Mouse (Mus musculus) heart, postnatal 36 days (tissue): ENCODE data around the gene Atp2b2. TPM values are rescaled to one million over a fixed set of nuclear protein-coding genes. Genes with fewer than 3 reads are reported as not detected.
A peak's percentile ranks its signal among the peaks of the same experiment; 100 is the strongest.

Source experiments
- DNase-seq, 2 experiments: peaks; one replicate each; pipeline ENCODE4 v3.0.0; 2021 to 2022
- intact Hi-C: fragments of 180-260 bp; cut with DNase I; formaldehyde crosslinking; loops from one replicate; pipeline ENCODE4 v1.15.1; 2025
- total RNA-seq, 2 experiments: library from RNA; stranded (reverse); gene quantifications; 2 replicates each; pipeline ENCODE4 v1.2.3; 2021

Gene Atp2b2
- total RNA-seq, 2 experiments from 2014 or later = 0.73 to 0.75 TPM

GRCm38 (mm10) chr6:113894008-113894407 lies 148.4 kb downstream of the Atp2b2 start:
- intact Hi-C loops = no loop called here
- no peak for DNase-seq

- no peak for DNase-seq
- intact Hi-C loops = no loop called here
These were observed 150.2 kb downstream of the Atp2b2 start for GRCm38 (mm10) chr6:113892091-113892674.

GRCm38 (mm10) chr6:113891225-113891967 lies 151.0 kb downstream of the Atp2b2 start:
- no peak for DNase-seq
- intact Hi-C loops = no loop called here

GRCm38 (mm10) chr6:113890858-113891213 lies 151.6 kb downstream of the Atp2b2 start:
- intact Hi-C loops = no loop called here
- DNase-seq = no peak

GRCm38 (mm10) chr6:113890023-113890857 lies 152.2 kb downstream of the Atp2b2 start:
- no peak for DNase-seq
- intact Hi-C loops = no loop called here

GRCm38 (mm10) chr6:113889180-113889579 lies 153.2 kb downstream of the Atp2b2 start:
- no peak for DNase-seq
- intact Hi-C loops = no loop called here

- intact Hi-C loops = no loop called here
- DNase-seq = no peak
These were observed 155.5 kb downstream of the Atp2b2 start for GRCm38 (mm10) chr6:113886886-113887285.

GRCm38 (mm10) chr6:113884806-113885205 lies 157.6 kb downstream of the Atp2b2 start:
- intact Hi-C loops = no loop called here
- no peak for DNase-seq

GRCm38 (mm10) chr6:113883225-113883624 lies 159.2 kb downstream of the Atp2b2 start:
- DNase-seq = no peak
- intact Hi-C loops = no loop called here

- intact Hi-C loops = no loop called here
- DNase-seq = no peak
These were observed 160.0 kb downstream of the Atp2b2 start for GRCm38 (mm10) chr6:113882396-113882795.

- intact Hi-C loops = no loop called here
These were observed 160.7 kb downstream of the Atp2b2 start for GRCm38 (mm10) chr6:113881561-113882243.

GRCm38 (mm10) chr6:113879366-113879765 lies 163.0 kb downstream of the Atp2b2 start:
- intact Hi-C loops = no loop called here
- DNase-seq = no peak

More at GRCm38 (mm10) chr6:113881561-113882243, 160.7 kb downstream of the Atp2b2 start:
- DNase-seq = peak; percentile 10 to 35

GRCm38 (mm10) chr6:113878510-113879128 lies 163.8 kb downstream of the Atp2b2 start:
- intact Hi-C loops = no loop called here
- no peak for DNase-seq

GRCm38 (mm10) chr6:113876585-113876984 lies 165.8 kb downstream of the Atp2b2 start:
- intact Hi-C loops = no loop called here

GRCm38 (mm10) chr6:113875201-113875600 lies 167.2 kb downstream of the Atp2b2 start:
- intact Hi-C loops = no loop called here
- DNase-seq = no peak

More at GRCm38 (mm10) chr6:113876585-113876984, 165.8 kb downstream of the Atp2b2 start:
- no peak for DNase-seq

GRCm38 (mm10) chr6:113872654-113873053 lies 169.8 kb downstream of the Atp2b2 start:
- intact Hi-C loops = no loop called here
- DNase-seq = no peak

GRCm38 (mm10) chr6:113870775-113871174 lies 171.6 kb downstream of the Atp2b2 start:
- DNase-seq = no peak
- intact Hi-C loops = no loop called here

- intact Hi-C loops = no loop called here
- no peak for DNase-seq
These were observed 173.9 kb downstream of the Atp2b2 start for GRCm38 (mm10) chr6:113868552-113868951.

- no peak for DNase-seq
- intact Hi-C loops = no loop called here
These were observed 176.7 kb downstream of the Atp2b2 start for GRCm38 (mm10) chr6:113865699-113866098.

- intact Hi-C loops = no loop called here
- no peak for DNase-seq
These were observed 177.6 kb downstream of the Atp2b2 start for GRCm38 (mm10) chr6:113864812-113865211.
